Mouse (Mus musculus): ENCODE results near the gene Ost4. TPM values are rescaled to one million over a fixed set of nuclear protein-coding genes. Genes with fewer than 3 reads are reported as not detected.
A peak's percentile ranks its signal among the peaks of the same experiment; 100 is the strongest.

The Ost4 gene
- polyA plus RNA-seq, 1 experiment = 211 TPM

DNA sequence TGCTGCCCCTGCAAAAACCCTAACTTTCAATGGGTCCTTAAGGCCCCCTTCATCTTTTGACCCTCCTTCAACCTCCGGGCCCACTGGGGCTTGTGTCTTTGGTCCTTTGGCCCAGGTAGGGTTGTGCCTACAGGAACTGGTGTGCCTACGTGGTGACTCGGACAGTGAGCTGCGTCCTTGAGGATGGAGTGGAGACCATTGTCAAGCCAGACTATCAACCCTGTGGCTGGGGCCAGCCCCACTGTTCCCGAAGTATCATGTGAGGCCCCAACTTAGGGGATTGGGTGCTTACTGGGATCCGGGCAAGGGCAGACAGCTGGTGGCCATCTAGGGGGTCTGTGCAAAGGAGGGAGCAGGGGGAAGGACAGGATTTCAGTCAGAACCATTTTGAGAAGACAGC, 7.3 kb upstream of the Ost4 start:
- H3K27ac ChIP-seq (ENCODE audit: insufficient read depth, low read depth, low read length) = peak overlapping the region; percentile 24
- H3K36me3 ChIP-seq (ENCODE audit: control insufficient read depth, insufficient read depth, low read length) = no peaks in the 10 kb centered on the region; the same call in 1 of the 2 replicates
- TF ChIP-seq CTCF (IDR thresholded peaks at IDR 0.05; ENCODE audit: extremely low read depth, insufficient read length, insufficient replicate concordance, low read depth, low read length) (no peak), POLR2A (IDR thresholded peaks at IDR 0.05; ENCODE audit: low read depth, low read length) (no peak)
- H3K27me3 ChIP-seq (ENCODE audit: control insufficient read depth, insufficient read depth, low read length) = no peaks in the 10 kb centered on the region
- H3K4me3 ChIP-seq (ENCODE audit: low read depth, low read length) = peak overlapping the region; percentile 46
- H3K4me1 ChIP-seq (ENCODE audit: control insufficient read depth, insufficient read depth, insufficient read length, low read length) = peaks cover 15% of the 10 kb centered on the region
- 77% methylated on average over 6 of the region's 6 CpGs for WGBS

DNA sequence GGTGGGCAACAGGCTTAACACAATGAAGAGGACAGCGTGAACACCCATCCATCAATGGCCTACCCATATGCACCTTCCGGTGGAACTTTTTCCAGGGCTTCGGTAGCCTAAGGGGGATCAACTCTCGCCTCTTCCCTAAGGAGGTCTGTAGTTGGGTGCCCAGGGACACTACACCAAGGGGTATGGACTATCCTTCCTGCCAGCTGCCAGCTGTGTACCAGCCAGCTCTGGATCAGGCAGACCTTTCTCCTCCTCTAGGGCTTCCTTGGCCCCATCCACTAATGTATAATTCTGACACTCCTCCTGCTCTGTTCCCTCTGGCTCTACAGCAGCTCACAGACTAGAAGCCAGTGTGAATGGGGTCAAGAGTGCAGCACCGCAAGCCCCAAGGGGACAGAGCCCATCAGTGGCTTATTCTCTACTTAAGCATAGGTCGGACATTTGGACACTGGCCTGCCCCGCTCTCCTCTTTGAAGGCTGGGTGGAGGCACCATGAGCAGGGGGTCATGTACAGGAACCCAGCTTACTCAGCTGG, 6.6 kb upstream of the Ost4 start:
- whole genome bisulfite sequencing = 71% methylated on average over 7 of the region's 7 CpGs

DNA sequence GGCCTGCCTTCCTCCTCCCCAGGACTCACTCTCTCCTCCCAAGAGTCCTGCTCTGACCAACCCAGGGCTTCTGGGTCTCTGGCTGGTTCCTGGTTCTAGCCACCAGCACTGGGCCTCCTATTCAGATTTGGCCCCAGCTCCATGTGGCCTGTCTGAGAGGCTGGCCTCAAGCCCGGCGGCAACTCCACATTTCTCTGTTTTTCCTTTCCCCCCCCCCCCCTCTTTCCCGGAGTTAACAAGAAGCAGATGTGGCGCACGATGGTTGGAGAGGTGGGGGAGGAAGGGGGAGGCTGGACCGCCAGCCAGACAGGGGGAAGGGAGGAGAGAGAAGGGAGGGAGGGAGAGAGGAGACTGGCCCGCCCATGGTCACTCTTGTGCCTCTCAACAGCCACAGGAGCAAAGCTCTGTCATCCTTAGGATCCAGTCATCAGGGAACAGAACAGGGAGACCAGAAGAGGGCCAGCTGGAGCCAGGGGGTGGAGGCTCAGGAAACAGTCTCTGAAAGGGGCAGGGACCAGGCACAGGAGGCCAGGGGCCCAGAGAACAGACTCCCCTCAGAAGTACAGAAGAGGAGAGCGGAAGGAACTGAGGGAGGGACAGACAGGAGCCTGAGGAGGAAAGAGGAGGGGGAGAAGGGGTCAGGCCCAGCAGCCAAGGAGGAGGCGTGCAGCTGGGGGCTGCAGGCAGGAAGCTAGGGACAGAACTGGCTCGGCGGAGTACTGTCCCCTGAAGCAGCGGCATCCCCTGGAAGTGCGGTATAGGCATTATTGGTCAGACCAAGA, 5.7 kb upstream of the Ost4 start, which contains the start of gene Emilin1:
TSS of gene Emilin1 (plus strand) at position 343 of the 782 bp plus-strand sequence.
- peaks cover 27% of the 10 kb centered on the region for H3K4me1 ChIP-seq (ENCODE audit: control insufficient read depth, insufficient read depth, insufficient read length, low read length)
- H3K27me3 ChIP-seq (ENCODE audit: control insufficient read depth, insufficient read depth, low read length) = no peaks in the 10 kb centered on the region
- no peaks in the 10 kb centered on the region; the same call in 1 of the 2 replicates for H3K36me3 ChIP-seq (ENCODE audit: control insufficient read depth, insufficient read depth, low read length)
- H3K27ac ChIP-seq (ENCODE audit: insufficient read depth, low read depth, low read length) = peak within 1 kb of the TSS; percentile 79
- 70% methylated on average over 13 of the region's 13 CpGs for WGBS
- TF ChIP-seq POLR2A (IDR thresholded peaks at IDR 0.05; ENCODE audit: low read depth, low read length) (no peak; the same call in 1 of the 2 replicates), CTCF (IDR thresholded peaks at IDR 0.05; ENCODE audit: extremely low read depth, insufficient read length, insufficient replicate concordance, low read depth, low read length) (no peak)
- H3K4me3 ChIP-seq (ENCODE audit: low read depth, low read length) = peak within 1 kb of the TSS; percentile 53

More for the DNA sequence above, 6.6 kb upstream of the Ost4 start:
- H3K27me3 ChIP-seq (ENCODE audit: control insufficient read depth, insufficient read depth, low read length) = no peaks in the 10 kb centered on the region
- peak overlapping the region; percentile 79 for H3K27ac ChIP-seq (ENCODE audit: insufficient read depth, low read depth, low read length)
- H3K36me3 ChIP-seq (ENCODE audit: control insufficient read depth, insufficient read depth, low read length) = no peaks in the 10 kb centered on the region; the same call in 1 of the 2 replicates
- peaks cover 18% of the 10 kb centered on the region for H3K4me1 ChIP-seq (ENCODE audit: control insufficient read depth, insufficient read depth, insufficient read length, low read length)
- peak overlapping the region; percentile 53 for H3K4me3 ChIP-seq (ENCODE audit: low read depth, low read length)
- TF ChIP-seq POLR2A (IDR thresholded peaks at IDR 0.05; ENCODE audit: low read depth, low read length) (no peak), CTCF (IDR thresholded peaks at IDR 0.05; ENCODE audit: extremely low read depth, insufficient read length, insufficient replicate concordance, low read depth, low read length) (no peak)

DNA sequence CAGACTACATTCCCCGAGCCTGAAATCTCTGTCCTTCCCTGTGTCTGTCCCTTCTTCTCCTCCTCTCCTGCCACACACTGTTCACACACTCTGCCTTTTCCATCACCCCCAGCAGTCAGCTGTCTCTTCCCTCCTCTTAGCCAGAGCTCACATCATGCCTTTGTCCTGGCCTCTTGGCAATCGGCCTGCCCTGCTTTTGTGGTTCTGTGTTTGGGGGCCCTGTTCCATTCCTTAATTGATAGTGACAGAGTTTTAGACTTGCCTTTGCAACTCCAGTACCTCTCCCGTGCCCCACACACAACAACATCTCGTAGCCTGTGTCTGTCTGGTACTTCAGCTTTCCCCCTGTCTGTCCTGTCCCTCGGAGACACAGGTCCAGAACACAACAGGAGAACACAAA, 4.6 kb upstream of the Ost4 start:
- Histone ChIP-seq H3K27me3 (ENCODE audit: control insufficient read depth, insufficient read depth, low read length) (no peaks in the 10 kb centered on the region), H3K36me3 (ENCODE audit: control insufficient read depth, insufficient read depth, low read length) (no peaks in the 10 kb centered on the region), H3K27ac (ENCODE audit: insufficient read depth, low read depth, low read length) (peak overlapping the region; percentile 79), H3K4me1 (ENCODE audit: control insufficient read depth, insufficient read depth, insufficient read length, low read length) (peaks cover 32% of the 10 kb centered on the region), H3K4me3 (ENCODE audit: low read depth, low read length) (no peak overlapping the region)
- TF ChIP-seq POLR2A (IDR thresholded peaks at IDR 0.05; ENCODE audit: low read depth, low read length) (no peak), CTCF (IDR thresholded peaks at IDR 0.05; ENCODE audit: extremely low read depth, insufficient read length, insufficient replicate concordance, low read depth, low read length) (no peak)
- 83% methylated on average over 5 of the region's 5 CpGs for WGBS

DNA sequence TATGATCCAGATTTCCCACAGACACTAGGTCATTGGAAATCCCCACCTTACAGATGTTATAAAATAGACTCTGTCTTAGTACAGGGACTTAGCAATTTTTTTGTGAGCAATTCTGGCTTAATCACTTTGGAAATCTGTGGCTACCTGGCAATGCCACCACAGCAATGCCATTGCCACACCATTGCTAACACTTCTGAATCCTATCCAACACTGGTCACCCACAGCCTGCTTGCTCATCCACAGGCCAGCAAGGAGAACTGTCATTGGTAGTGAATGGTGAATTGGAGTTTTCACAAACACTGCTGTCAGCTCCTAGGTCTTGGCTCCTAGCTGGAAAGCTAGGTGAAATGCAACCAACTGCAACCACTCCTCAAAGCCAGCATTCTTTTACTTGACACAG, 2.9 kb upstream of the Ost4 start:
- H3K27me3 ChIP-seq (ENCODE audit: control insufficient read depth, insufficient read depth, low read length) = no peaks in the 10 kb centered on the region
- no peak overlapping the region for H3K4me3 ChIP-seq (ENCODE audit: low read depth, low read length)
- TF ChIP-seq POLR2A (IDR thresholded peaks at IDR 0.05; ENCODE audit: low read depth, low read length) (no peak), CTCF (IDR thresholded peaks at IDR 0.05; ENCODE audit: extremely low read depth, insufficient read length, insufficient replicate concordance, low read depth, low read length) (no peak)
- peaks cover 2% of the 10 kb centered on the region; the same call in 1 of the 2 replicates for H3K36me3 ChIP-seq (ENCODE audit: control insufficient read depth, insufficient read depth, low read length)
- peaks cover 33% of the 10 kb centered on the region for H3K4me1 ChIP-seq (ENCODE audit: control insufficient read depth, insufficient read depth, insufficient read length, low read length)
- peak overlapping the region; percentile 30 for H3K27ac ChIP-seq (ENCODE audit: insufficient read depth, low read depth, low read length)

DNA sequence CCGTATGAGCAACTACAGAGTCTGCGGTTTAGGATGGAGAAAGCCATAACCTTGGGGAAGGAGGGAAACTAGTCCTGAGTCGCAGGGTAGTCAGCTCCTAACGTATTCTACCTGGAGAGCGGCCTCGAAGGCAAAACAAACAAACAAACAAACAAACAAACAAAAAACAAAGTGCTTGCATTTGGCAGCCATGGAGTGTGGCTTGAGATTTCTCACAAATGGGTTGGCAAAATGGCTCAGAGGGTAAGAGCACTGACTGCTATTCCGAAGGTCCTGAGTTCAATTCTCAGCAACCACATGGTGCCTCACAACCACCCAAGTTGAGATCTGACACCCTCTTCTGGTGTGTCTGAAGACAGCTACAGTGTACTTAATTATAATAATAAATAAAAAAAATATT, 2.3 kb upstream of the Ost4 start:
- Histone ChIP-seq H3K36me3 (ENCODE audit: control insufficient read depth, insufficient read depth, low read length) (peaks cover 7% of the 10 kb centered on the region; the same call in 1 of the 2 replicates), H3K27ac (ENCODE audit: insufficient read depth, low read depth, low read length) (peak overlapping the region; percentile 93), H3K27me3 (ENCODE audit: control insufficient read depth, insufficient read depth, low read length) (no peaks in the 10 kb centered on the region), H3K4me1 (ENCODE audit: control insufficient read depth, insufficient read depth, insufficient read length, low read length) (peaks cover 31% of the 10 kb centered on the region), H3K4me3 (ENCODE audit: low read depth, low read length) (no peak overlapping the region)
- TF ChIP-seq POLR2A (IDR thresholded peaks at IDR 0.05; ENCODE audit: low read depth, low read length) (no peak), CTCF (IDR thresholded peaks at IDR 0.05; ENCODE audit: extremely low read depth, insufficient read length, insufficient replicate concordance, low read depth, low read length) (no peak)
- WGBS = 71% methylated on average over 7 of the region's 7 CpGs

DNA sequence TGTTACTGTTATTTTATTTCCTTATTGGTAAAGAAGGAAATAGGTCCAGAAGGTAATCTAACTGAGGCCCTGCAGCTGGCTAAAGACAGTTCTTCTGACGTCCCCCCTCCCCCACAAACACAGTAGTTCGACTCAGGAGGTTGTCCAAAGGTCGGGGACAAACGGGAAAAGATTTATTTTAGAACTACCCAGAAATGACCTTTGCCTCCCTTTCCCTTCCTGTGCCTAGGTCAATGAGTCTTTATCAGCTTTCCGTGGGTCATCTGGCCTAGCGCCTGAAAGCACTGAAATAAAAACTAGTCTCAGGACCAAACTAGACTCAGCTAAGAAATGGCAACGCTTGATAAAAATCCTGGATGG, 1.7 kb upstream of the Ost4 start:
- no peaks in the 10 kb centered on the region for H3K27me3 ChIP-seq (ENCODE audit: control insufficient read depth, insufficient read depth, low read length)
- H3K4me1 ChIP-seq (ENCODE audit: control insufficient read depth, insufficient read depth, insufficient read length, low read length) = peaks cover 31% of the 10 kb centered on the region
- H3K36me3 ChIP-seq (ENCODE audit: control insufficient read depth, insufficient read depth, low read length) = peaks cover 10% of the 10 kb centered on the region
- 16% methylated on average over 7 of the region's 7 CpGs for WGBS
- TF ChIP-seq CTCF (IDR thresholded peaks at IDR 0.05; ENCODE audit: extremely low read depth, insufficient read length, insufficient replicate concordance, low read depth, low read length) (no peak), POLR2A (IDR thresholded peaks at IDR 0.05; ENCODE audit: low read depth, low read length) (no peak)
- no peak overlapping the region for H3K4me3 ChIP-seq (ENCODE audit: low read depth, low read length)
- H3K27ac ChIP-seq (ENCODE audit: insufficient read depth, low read depth, low read length) = peak overlapping the region; percentile 93
